Mouse (Mus musculus): ENCODE results near the gene Zbtb8a.

DNA sequence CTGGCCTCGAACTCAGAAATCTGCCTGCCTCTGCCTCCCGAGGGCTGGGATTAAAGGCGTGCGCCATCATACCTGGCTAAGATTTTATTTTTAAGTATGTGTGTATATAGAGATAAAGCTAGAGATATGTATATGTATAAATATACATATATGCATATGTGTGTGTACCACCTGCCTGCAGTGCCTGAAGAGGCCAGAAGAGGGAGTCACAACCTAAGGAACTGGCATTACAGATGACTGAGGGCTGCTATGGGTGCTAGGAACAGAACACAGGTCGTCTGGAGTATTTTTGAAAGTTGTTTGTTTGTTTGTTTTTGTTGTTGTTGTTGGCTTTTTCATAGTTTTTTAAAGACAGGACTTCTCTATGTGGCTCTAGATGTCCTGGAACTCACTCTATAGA is 38.0 kb upstream of the Zbtb8a start:
- TF ChIP-seq USF1 (IDR thresholded peaks at IDR 0.05; ENCODE audit: low read depth, low read length) (no peak), CHD2 (IDR thresholded peaks at IDR 0.05; ENCODE audit: low read length) (no peak), CTCF (IDR thresholded peaks at IDR 0.05 in 2 of 3, conservative IDR thresholded peaks at IDR 0.05 in 1 of 3; ENCODE audit: control insufficient read depth in 1 of 3, insufficient read depth in 1 of 3, low read depth in 2 of 3, low read length in 3 of 3, poor library complexity in 1 of 3, severe bottlenecking in 1 of 3) (peak; percentile 46 to 53 (median 51)), POLR2A (IDR thresholded peaks at IDR 0.05; ENCODE audit: control insufficient read depth in 1 of 2, insufficient read depth in 1 of 2, low read depth in 1 of 2, low read length in 2 of 2, poor library complexity in 1 of 2) (no peak), TBP (IDR thresholded peaks at IDR 0.05; ENCODE audit: low read depth, low read length) (no peak)

Measured in MEL (cell line).